Mouse (Mus musculus) ovary, adult 18-20 months (tissue): ENCODE measurements around the gene Mif4gd.
"Not testable (repeated sequence)": the region's sequence is repeated elsewhere in the genome, so short reads cannot be mapped to it uniquely, and the experiment has no call there.

Source experiments
- DNase-seq: peaks from one replicate; pipeline ENCODE4 v3.0.0; 2022; ENCODE audit warnings: low spot score, mixed read lengths

Gene Mif4gd

DNA sequence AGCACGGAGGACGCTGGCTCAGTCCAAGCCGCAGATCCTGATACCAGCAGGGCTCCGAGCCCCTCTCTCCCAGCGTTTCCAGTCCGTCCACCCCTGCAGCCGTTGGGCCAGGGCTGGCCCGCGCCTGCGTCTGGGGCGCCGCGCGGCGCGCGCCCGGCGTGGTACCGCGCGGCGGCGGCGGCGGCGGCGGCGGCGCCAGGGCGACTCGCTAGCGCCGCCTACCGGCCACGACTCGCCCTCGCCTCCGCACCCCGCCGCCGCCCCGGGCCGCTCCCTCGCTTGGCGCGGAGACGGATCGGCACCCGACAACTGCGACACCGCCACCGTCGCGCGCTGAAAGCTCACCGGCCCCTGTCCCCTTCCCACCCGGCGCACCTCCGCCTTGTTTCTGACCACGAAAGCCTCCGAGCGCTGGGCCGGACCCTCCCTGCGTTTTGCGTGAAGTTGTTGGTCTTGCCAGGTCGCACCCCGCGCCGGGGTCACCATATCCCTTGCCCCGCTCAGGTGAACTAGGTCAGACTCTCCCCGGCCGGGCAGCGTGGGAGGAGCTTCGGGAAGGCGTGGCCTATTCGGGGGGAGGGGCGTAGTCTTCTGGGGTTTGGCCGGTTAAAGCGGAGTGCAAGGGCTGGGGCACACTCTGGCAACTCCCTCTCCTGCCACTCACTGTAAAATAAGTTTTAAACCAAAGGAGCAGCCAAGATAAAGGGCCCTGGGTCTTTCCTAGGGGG lies at the start of gene Mif4gd:
Gene Mif4gd, minus strand, starts transcription at position 560 of the 728 bp plus-strand sequence.
- DNase-seq = peak; percentile 84

- DNase-seq = no peak
Measured at GRCm38 (mm10) chr11:115660376-115660775, 47.6 kb upstream of the Mif4gd start.

GRCm38 (mm10) chr11:115658521-115658920 lies 45.8 kb upstream of the Mif4gd start:
- DNase-seq = no peak

GRCm38 (mm10) chr11:115654128-115654527 lies 41.4 kb upstream of the Mif4gd start:
- no peak for DNase-seq

DNA sequence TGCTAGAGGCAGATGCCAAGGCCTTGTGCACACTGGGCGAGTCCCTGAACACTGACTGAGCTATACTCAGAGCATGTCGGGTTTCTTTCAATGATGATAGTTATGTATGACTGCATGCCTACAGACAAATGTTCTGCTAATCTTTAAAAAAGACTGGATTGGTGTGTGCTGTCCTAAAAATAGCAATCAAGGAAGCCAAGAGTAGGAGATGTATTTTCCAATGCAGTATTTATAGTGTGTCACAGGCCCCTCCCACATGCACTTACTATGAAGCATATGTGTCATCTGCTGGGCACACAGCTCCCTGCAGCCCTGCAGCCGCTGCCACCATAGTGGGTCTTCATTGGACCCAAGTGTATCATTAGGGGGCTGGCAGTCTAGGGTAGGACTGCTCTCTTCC lies 40.4 kb upstream of the Mif4gd start:
- DNase-seq = no peak

DNA sequence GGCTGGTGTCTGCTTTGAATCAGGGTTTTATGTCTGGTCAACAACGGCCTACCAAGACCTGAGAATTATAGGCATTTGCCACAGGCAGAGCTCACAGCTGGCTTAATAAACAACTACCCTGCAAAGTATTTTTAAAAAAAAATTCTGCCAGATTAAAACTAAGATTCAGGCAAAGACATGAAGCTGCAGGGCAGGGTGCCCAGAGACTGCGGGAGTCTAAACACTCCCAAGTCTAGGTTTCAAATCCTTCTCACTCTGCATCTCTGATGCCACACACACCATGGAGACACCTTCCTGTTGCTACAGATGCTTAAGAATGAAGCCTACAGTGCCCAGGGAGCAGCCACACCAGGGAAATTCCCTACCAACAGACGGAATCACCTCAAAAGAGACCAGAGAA lies 38.9 kb upstream of the Mif4gd start:
- no peak for DNase-seq

- DNase-seq = no peak
Measured at GRCm38 (mm10) chr11:115649706-115650105, 36.9 kb upstream of the Mif4gd start.

GRCm38 (mm10) chr11:115647459-115647858 lies 34.7 kb upstream of the Mif4gd start:
- no peak for DNase-seq

DNA sequence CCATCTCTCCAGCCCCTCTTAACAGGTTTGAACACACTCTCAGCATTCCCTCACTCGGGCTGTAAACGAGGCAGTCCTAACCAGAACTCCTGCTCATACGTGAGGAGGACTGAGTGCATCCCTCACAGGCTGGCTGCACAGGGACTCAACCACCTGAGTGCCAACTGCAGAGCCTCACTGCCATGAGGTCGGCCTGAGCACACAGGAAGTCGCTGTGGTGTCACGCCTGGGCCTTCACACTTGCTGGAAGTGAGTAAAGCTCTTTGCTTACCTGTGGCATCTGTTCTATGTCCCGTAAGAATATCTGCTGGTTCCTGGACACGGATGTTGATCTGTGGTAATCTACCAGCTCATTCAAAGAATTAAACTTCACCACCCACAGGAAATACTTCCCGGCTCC lies 33.7 kb upstream of the Mif4gd start:
- no peak for DNase-seq

DNA sequence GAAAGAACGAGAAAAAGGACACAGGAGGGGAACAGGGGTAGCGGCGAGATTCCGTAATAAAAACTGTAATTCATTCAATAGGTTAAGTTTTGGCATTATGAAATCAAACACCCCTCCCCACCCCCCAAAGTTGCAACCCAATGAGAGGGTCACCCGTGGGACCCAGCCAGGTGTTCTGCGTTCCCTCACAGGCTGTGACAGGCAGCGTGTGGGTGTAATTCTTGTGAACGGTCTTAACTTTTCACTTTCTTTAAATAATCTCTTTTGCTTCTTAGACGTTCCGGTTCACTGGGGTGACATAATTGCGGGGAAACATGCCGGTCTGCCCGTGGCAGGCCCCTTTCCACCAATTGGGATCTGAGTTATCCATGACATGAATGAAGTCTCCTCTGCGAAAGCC lies 32.7 kb upstream of the Mif4gd start:
- DNase-seq = not testable (repeated sequence)

GRCm38 (mm10) chr11:115644308-115644707 lies 31.5 kb upstream of the Mif4gd start:
- DNase-seq = no peak

DNA sequence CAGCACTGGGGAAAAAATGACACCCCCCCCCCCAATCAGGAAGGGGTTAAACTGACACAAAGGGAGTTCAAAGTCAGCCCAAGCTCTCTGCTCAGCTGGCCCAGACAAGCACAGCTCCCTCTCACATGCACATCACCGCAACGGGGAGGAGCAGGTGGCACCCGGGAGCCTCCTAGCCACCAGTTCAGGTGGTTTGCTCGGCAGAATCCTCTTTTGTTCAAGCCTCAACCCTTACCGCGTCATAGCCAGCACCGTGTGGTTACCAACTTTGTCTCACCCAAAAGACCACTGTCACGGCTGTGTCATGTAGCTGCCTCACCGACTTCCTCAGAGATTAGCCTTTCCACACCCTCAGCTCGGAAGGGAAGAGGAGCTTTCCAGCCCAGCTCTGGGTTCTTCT lies 30.5 kb upstream of the Mif4gd start:
- no peak for DNase-seq

DNA sequence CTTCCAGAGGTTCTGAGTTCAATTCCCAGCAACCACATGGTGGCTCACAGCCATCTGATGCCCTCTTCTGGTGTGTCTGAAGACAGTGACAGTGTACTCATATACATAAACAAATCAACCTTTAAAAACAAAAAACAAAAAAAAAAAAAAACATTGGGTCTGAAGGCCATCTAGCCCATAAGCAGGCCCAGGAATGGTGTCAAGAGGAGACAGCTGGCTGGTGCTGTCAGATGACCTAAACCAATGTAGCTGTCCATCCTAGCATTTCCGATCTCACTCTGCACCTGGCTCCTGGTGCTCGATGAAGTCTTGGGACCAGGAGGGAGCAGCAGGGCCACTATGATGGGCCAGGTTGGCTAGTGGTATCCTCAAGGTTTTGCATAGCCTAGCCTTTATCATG lies 29.9 kb upstream of the Mif4gd start:
- no peak for DNase-seq

DNA sequence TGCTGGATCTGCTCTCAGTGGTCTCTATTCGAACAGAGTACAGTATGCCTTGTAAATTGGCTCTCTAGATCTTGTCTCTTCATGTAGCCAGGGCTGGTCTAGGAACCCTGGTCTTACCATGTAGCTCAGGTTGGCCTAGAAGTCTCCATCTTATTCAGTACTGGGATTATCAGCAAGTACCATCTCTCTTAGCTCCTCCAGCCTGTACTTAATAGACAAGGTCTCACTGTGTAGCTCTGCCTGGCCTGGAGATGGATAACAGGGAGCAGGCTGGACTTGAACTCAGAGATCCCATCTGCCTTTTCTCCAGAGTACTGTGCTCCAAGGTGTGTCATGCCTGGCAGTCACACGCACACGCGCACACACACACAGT lies 28.9 kb upstream of the Mif4gd start:
- no peak for DNase-seq

- no peak for DNase-seq
Measured at GRCm38 (mm10) chr11:115640978-115641663, 28.4 kb upstream of the Mif4gd start.

DNA sequence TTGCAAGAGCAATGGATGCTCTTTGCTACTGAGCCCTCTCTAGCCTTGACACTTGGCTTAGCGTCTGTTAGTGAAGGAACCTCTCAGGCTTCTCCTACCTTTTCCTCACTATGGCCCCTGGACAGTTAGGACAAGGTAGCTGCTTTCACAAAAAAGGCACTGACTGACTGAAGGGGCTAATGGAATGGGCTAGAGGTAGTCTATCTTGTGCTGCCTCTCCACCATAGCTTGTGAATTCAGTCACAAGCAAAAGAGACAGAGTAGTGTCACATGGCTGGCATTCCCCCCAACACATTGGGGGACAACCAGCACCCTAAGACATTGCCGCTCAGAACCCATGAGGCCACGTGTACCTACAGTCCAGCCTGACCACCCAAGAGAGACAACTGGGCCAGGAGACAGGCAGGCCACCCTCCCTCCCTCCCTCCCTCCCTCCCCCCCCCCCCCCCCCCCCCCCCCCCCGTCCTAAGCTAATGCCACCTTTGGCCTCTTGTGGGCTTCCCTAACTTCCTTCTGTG lies 27.6 kb upstream of the Mif4gd start:
- DNase-seq = no peak

- DNase-seq = no peak
Measured at GRCm38 (mm10) chr11:115639540-115639939, 26.8 kb upstream of the Mif4gd start.

- no peak for DNase-seq
Measured at GRCm38 (mm10) chr11:115638498-115639409, 26.0 kb upstream of the Mif4gd start.

- DNase-seq = no peak
Measured at GRCm38 (mm10) chr11:115636960-115637359, 24.2 kb upstream of the Mif4gd start.

- no peak for DNase-seq
Measured at GRCm38 (mm10) chr11:115635484-115635883, 22.7 kb upstream of the Mif4gd start.

DNA sequence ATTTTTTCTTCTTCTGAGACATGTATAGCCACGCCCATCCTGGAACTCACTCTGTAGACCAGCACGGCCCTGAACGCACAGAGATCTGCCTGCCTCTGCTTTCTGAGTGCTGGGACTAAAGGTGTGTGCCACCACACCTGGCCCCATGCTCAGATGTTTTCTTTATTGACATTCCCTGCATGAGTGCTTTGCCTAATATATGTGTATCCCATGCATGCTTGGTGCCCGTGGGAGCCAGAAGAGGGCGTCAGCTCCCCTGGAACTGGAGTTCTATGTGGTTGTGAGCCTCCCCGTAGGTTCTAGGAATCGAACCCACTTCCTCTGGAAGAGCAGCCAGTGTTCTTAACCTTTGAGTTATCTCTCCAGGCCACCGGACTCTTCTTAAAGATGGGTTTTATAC lies 22.3 kb upstream of the Mif4gd start:
- DNase-seq = no peak

GRCm38 (mm10) chr11:115634109-115634508 lies 21.3 kb upstream of the Mif4gd start:
- no peak for DNase-seq
